Mouse (Mus musculus): Measurements from ENCODE around the gene 1700025G04Rik.

- no peak for TF ChIP-seq CTCF (IDR thresholded peaks at IDR 0.05; ENCODE audit: low read depth)
- no peak for TF ChIP-seq EP300 (IDR thresholded peaks at IDR 0.05; ENCODE audit: low read depth)
Measured at GRCm38 (mm10) chr1:151957669-151958068, 132.3 kb downstream of the 1700025G04Rik start.
